Mouse (Mus musculus) kidney, postnatal 36 days (tissue): ENCODE data around the gene Ifi47.

Source experiments
- DNase-seq, 2 experiments: peaks; one replicate each; pipeline ENCODE4 v3.0.0; 2021 to 2022; ENCODE audit warnings: mixed read lengths in 2 of 2

Ifi47 gene

DNA sequence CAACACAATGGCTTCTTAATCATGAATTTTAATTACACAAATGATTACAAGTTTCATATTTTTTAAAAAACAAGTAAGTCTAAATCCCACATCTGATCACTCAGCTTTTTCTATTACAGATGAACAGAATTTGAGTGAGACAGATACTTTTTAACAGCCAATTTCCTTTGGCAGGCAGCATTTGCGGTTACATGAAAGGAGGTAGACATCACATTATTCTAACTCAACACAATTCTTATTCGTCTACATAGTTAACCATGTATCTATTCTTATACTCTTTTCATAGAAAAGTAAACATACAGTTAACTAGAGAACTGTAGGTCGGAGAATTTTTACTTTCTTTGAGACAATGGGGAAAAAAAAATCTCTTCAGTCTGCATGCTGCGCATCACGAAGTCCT lies 14.2 kb downstream of the Ifi47 start:
- DNase-seq: no peak

- no peak for DNase-seq
Observed at GRCm38 (mm10) chr11:49091171-49091570, 14.8 kb downstream of the Ifi47 start.

DNA sequence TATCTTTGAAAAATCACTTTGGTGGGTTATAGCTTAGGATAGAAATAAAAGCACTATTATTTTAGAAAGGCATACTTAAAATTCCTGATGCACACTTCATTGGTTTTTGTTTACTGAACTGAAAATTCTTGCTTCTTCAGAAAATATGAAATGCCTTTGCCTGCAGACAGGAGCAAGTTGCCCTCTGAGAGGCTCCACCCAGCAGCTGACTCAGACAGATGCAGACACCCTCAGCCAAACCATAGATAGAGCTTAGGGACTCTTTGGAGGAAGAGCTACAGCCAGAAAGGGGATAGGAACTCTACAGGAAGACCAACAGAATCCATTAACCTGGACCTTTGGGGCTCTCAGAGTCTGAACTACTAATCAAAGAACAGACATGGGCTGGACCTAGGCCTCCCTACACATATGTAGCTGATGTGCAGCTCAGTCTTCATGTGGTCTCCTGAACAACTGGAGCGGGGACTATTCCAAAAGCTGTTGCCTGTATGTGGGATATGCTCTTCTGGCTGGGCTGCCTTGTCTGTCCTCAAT lies 15.7 kb downstream of the Ifi47 start:
- DNase-seq: no peak

DNA sequence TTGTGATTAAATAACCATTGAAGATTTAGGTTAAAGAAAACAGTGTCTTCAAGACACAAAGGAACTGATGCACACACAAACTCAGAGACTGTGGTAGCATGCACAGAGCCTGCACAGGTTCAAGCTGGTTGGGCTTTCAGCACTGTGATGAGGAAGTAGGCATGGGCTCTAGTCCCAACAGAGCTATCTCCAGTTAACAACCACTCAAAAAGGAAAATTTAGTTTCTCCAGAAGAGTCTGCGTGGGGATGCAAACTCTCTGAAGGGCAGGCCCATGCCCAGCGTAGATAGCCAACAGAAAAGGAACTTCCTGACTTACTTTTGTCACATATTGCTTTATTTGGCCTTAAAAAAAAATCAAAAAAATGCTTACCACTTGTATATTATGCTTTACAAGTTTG lies 16.4 kb downstream of the Ifi47 start:
- no peak for DNase-seq

DNA sequence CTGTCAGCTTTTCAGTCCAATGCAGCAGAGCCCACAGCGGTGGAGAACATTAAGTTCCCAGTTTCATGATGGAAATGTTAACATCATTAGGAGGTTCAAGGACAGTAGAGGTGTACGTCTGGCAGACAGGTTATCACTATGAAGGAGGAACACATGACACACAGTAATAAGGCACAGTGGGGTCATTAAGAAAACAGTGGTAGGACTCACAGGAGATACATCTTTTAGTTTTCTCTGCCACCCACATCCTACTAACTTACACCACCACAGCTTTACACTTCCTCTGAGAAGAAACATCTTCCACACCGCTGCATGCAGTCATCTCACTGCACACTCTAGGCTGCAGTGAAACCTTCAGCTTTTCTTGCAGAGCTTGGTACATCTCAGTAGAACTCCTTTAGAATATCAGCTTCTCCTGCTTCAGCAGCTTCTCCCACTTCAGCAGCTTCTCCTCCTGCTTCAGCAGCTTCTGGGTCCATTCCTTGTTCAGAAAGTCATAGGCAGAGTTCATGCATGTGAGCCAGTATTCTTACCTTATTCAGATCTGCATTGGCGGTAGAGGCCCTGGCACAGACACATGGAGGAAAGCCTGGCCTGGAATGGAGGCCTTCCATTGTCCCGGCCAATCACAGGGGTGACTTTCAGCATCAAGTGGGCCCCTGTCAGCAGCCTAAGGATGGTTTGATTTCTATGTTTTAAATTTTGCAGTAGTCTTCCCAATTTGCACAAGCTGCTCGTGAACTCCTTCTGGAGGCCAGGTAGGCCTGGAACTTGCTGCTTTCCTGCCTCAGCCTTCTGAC lies 17.7 kb downstream of the Ifi47 start:
- DNase-seq: no peak

DNA sequence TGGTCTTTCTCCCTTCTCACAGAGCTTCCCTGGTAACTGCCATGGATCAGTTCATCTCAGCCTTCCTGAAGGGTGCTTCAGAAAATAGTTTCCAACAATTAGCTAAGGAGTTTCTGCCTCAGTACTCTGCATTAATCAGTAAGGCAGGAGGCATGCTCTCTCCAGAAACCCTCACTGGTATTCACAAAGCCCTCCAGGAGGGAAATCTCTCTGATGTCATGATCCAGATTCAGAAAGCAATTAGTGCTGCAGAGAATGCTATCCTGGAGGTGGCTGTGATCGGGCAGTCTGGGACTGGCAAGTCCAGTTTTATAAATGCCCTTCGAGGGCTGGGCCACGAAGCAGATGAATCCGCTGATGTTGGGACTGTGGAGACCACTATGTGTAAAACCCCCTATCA lies 19.0 kb downstream of the Ifi47 start:
- no peak for DNase-seq

GRCm38 (mm10) chr11:49100409-49100808 lies 24.0 kb downstream of the Ifi47 start:
- no peak for DNase-seq

- no peak for DNase-seq
Observed at GRCm38 (mm10) chr11:49101500-49101899, 25.1 kb downstream of the Ifi47 start.

DNA sequence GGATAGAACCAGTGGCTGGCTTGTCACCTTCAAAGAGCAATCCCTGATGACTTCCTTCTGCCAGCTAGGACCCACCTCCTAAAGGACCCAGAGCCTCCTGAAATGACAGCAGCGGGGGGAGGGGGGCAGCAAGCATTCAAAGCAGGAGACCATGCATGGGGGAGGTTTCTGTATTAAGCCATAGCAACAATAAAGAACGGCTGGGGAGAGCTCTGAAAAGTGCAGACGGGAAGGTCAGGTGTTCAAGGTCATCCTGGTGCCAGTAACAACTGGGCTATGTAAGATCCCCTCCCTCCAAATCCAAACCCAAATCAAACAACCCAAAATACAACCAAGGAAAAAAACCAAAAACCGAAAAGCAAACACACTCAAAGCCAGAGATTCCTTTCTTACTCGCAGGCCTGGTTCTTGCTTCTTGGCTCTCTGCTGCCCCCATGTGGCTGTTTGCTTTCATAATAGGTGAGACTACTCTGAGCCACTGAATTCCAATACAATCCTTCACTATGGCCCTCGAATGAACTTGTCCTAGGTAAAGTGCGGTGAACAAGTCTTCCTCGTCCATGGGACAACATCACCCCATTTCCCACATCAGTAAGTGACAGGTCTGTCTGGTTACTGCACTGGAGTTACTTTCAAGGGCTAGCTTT lies 26.8 kb downstream of the Ifi47 start:
- peak; percentile 90 to 98 for DNase-seq

- no peak for DNase-seq
Observed at GRCm38 (mm10) chr11:49105752-49106151, 29.4 kb downstream of the Ifi47 start.

GRCm38 (mm10) chr11:49107650-49108537 lies 31.5 kb downstream of the Ifi47 start:
- no peak for DNase-seq

GRCm38 (mm10) chr11:49108833-49109232 lies 32.4 kb downstream of the Ifi47 start:
- DNase-seq: peak; percentile 29 to 74

DNA sequence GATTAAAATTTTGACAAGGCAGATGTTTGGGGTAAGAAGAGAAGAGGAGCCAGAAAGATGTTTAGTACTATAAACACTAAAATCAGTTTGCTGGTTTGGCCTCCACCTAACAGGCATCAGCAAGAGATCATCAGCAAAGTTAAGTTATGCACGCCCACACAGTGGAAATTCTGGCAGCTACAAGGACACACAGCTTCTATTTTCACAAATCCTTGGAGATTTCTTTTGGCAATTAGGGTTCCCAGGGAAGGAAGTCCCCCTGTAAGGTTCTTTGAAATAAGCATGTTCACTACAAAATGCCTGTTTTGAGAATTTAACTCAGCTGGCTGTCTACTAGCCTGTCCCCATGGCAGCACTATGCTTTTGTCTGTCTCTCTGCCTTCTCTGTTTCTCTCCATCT lies 34.6 kb downstream of the Ifi47 start:
- DNase-seq: no peak

GRCm38 (mm10) chr11:49112624-49113219 lies 36.3 kb downstream of the Ifi47 start:
- no peak for DNase-seq

GRCm38 (mm10) chr11:49114158-49114557 lies 37.8 kb downstream of the Ifi47 start:
- DNase-seq: no peak

DNA sequence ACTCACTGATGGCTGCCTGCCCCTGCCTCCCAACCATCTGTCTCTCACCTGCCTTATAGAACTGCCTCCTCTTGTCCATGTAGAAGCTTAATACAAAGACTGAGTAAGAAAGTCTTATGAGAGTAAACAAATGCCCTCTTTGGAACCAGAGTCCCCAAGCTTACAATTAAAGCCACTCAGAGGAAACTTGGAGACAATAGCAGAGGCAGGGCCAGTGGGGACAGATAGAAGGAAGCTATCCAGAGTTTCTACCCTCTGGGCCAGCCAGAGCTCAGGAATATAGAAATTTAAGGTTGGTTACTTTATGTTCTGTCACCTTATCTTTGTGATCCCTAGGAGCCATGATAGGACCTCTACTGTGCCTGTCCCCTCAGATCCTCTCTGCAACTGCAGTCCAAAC lies 38.4 kb downstream of the Ifi47 start, which contains the start of gene Olfr1396:
Olfr1396 (minus strand) TSS at position 101 of the 400 bp plus-strand sequence.
- DNase-seq: no peak

GRCm38 (mm10) chr11:49119635-49120034 lies 43.2 kb downstream of the Ifi47 start:
- peak in 1 of 2 experiments; percentile 17 for DNase-seq

DNA sequence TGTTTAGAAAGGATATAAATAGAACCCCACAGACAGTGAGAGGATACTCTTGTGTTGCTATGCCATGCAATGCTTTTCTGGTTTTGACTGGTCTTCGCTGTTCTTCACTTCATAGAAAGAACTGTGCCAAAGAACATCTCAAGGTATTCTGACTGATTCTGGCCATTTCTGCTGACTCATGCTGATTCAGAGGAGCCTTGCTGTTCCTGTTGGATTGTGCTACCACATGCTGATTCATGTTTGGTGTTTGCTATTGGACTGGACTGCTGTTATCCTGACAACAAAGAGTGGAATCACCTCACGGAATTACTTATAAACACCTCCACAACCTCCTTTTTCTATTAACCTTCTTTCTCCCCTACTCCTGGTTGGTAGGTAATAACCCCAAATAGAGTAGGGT lies 47.8 kb downstream of the Ifi47 start:
- DNase-seq: no peak

DNA sequence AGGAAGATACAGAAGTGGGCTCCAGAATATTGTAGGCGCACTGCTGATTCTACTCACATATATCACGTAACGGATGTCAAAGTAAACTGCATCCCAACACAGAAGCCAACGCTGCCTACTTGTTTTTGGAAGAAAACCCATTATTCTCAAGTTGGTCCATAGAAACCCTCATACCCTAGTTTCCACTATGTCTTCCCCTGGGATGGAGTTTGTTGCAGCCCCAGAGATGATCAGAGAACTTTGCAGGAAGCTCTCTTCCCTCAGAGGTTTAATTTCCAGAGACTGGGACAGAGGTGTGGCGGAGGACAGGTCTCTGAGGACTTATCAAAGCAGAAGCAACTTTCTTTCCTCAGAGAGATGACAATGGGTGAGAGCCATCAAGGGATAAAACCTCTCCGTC lies 65.6 kb downstream of the Ifi47 start, which contains the start of gene Olfr1395:
Olfr1395 (plus strand) TSS at position 301 of the 400 bp plus-strand sequence.
- DNase-seq: no peak
